Mouse (Mus musculus): ENCODE results near the gene Gm21954. TPM values are rescaled to one million over a fixed set of nuclear protein-coding genes. Genes with fewer than 3 reads are reported as not detected.

Gene Gm21954
- not detected in 2 replicates for polyA plus RNA-seq (2012; rRNA removed)

GRCm38 (mm10) chr3:55472110-55472509 is at the start of gene Gm21954:
TSS of gene Gm21954 (minus strand) at chr3:55472210.
- DNase-seq (ENCODE audit: low spot score): no peak

DNA sequence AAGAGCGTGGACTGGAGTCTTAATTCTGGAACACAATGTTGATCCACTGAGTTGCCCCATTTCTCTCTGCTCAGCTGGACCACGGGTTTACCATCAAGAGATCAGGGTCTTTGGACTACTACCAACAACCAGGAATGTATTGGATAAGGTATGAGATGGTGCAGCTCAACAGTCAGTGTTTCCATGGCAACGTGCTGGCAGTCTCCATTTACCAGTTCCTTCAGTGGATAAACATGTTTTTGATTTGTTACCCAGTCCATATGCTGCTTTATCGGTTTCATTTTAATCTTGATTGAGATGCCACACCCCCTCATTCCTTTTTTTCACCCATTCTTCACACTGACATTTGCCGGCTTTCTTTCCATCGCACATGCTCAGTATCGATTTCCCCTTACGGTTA is 49.8 kb upstream of the Gm21954 start:
- no peak for DNase-seq (ENCODE audit: low spot score)

DNA sequence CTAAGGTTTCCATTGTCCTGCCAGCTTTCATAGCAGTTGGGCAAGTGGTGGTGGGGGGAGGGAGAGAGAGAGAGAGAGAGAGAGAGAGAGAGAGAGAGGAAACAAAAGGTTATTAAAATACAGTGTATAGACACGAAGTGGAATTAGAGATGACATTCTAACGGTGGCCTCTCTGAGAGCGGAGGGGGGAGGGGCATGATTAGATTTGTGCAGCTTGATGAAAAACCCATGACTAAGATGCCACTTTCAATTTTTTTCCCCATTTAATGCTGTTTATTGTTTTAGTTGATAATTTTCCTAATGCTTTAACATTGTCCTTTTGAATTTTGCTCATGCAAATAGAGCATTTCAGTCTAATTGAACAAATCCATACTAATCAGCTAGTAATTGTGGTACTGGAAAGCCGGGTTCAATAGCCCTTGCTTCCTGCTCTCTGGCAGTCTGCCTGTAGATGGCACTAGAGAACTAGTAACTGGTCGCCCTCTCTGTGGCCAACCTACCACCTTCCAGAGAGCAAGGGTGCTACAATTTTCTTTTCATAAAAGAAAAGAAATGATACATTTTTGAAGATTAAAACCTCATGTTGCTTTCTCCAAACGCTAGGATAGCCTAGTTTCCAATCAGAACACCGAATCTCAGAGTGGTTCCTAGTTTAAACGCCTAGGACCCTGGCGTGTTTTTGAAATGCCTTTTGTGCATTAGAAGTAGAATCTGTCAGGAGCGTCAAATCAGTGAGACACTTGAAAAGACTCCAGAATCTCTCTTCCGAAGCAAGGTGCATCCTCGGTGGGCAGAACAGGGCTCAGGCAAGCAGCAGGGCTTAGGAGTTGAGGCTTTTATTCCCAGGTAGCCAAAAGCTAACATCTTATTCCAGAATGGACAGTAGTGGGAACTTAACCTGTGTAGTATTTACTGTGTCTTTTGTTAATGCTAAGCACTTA is 48.5 kb upstream of the Gm21954 start:
- DNase-seq (ENCODE audit: low spot score): no peak

DNA sequence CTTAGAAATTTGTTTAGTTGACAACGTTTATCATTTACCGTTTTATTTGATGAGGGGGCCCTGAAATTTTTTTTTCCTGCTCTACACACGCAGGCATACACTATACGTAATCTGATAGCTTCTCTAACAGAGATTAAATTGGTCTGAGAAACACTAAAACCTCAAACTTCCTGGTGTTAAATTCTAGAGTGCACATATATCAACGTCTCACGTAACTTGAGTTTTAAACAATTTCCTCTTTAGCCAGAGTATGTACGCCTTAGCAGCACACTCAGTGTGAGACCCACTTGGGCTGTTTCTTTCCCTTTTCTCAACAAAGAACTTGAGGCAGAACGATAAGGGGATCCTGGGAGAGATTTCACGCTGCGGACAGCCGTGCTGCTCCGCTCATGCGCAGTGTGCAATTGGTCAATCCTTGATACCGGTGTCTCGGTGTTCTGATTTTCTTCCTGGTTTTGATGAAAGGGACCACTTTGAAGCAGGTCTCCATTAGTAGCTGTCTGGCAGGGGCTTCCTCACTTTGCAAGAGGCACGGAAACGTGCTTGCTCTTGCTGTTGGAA is 45.5 kb upstream of the Gm21954 start:
- DNase-seq (ENCODE audit: low spot score): no peak

- no peak for DNase-seq (ENCODE audit: low spot score)
These were observed 44.0 kb upstream of the Gm21954 start for GRCm38 (mm10) chr3:55515966-55516365.

GRCm38 (mm10) chr3:55511658-55512057 is 39.6 kb upstream of the Gm21954 start:
- DNase-seq (ENCODE audit: low spot score): no peak

DNA sequence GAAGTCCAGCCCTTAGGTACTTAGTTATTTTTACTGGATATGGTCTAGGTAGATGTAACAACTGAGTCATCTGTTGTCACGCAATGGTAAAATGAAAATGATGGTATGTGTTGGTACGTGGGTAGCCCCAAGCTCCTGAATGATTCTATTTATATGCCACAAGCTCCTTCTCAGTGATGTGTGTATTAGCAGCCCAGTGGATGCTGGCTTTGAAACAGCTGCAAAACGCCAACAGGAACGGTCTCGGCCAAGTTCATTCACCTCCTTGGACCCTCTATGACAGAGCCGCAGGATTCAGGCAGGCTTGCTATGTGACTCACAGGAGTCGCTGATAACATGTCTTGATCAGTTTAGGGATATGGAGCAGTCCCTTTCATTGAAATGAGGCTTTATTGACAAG is 38.2 kb upstream of the Gm21954 start:
- no peak for DNase-seq (ENCODE audit: low spot score)

DNA sequence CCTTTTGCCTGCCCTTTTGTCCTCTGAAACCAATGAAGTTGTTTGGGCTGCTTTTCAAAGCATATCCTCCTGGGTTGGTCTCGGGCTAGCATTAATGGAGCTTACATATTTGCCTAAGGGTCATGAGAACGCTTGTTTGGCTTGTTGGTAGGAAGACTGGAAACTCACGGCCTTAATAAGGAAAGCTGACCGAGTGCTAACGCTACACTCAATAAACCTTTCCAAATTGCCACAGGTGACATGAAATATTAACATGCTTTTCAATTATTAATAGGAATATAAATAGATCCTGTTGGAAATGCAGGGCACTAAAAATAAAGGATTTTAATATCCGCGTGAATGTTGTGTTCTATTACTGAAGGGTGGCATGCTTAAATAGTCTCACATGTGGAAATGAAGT is 27.3 kb upstream of the Gm21954 start:
- DNase-seq (ENCODE audit: low spot score): no peak

DNA sequence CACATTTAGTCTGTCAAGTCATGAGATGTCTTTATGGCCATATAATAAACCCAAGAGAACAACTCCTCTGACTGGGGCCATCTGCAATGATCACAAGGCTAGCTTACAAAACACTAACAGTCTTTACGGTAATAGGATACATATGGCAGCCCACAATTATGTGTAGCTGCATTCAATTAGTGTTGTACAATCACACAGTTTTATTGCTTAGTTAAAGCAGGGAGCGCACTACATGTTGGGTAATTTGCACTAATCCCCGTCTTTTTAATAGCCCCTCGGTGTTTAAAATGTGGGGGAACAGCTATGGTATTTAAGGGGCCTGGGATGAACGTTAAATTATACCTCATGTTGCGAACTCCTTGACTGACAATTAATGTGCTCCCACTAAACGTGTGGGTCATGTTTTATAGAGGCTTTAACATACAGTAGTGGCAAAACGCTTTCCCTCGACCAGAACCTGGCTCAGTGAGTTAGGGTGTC is 24.5 kb upstream of the Gm21954 start:
- no peak for DNase-seq (ENCODE audit: low spot score)

DNA sequence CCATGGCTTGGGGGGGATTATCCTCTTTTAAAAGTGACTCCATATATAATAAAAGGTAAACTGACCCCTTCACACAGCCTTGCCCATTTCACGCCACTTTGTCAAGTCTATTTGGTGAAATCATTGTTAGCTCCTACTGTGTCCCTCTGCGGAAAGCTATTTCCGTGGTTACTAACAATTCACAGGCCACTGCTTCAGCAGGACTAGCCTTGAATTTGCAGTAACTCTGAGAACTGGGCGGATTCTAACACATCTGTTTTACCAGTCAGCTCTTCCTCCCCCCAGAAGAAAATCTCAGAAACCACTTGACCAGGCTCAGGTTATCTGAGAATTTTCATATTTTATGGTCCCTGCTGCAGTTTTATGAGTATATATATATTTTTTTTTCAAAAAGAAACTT is 23.9 kb upstream of the Gm21954 start:
- no peak for DNase-seq (ENCODE audit: low spot score)

GRCm38 (mm10) chr3:55495231-55495630 is 23.2 kb upstream of the Gm21954 start:
- no peak for DNase-seq (ENCODE audit: low spot score)

DNA sequence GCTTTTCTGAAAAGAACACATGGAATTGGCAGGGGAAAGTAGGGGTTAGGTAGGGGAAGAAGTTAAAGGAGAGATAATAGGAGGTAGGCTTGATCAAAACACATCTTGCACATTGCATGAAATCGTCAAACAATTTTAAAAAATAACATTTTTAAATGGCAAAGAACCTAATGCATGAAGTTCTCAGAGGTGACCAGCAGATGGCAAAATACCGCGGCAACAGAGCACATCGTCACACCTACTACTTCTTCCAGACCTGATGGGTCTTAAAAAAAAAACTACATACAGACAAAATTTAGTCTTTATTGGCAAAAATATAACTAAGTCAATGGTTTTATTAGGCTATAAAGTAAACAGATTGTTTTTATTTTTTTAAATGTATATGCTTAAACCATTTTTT is 22.3 kb upstream of the Gm21954 start:
- DNase-seq (ENCODE audit: low spot score): no peak

GRCm38 (mm10) chr3:55492021-55492420 is 20.0 kb upstream of the Gm21954 start:
- DNase-seq (ENCODE audit: low spot score): no peak

DNA sequence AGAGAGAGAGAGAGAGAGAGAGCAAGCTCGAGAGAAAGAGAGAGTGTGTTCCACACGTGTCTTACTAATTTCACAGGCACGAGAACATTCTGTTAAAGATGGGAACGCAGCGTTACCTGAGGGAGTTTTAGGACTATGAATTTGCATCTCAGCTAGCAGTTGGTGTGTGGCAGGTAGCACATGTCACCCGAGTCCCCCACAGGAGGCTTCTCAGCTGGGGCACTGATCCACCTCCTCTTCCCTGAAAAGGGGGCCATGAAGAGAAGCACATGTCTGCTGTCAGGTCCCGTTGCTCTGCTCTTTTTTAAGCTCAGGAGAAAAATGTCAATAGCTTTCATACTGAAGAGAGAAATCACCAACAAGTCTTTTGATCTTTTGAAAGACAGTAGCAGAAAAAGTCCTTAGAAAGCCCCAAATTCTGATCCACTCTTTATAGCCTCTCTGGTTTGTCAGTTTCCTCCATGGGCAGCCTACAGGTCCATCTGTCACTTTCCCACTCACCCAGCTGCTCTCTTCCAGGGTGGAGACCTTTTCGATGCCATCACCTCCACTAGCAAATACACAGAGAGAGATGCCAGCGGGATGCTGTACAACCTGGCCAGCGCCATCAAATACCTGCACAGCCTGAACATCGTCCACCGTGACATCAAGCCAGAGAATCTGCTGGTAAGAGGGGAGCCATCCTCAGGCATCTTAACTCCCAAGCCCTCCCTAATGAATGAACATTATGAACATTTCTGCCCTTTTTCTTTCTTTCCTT is 17.4 kb upstream of the Gm21954 start:
- DNase-seq (ENCODE audit: low spot score): no peak

DNA sequence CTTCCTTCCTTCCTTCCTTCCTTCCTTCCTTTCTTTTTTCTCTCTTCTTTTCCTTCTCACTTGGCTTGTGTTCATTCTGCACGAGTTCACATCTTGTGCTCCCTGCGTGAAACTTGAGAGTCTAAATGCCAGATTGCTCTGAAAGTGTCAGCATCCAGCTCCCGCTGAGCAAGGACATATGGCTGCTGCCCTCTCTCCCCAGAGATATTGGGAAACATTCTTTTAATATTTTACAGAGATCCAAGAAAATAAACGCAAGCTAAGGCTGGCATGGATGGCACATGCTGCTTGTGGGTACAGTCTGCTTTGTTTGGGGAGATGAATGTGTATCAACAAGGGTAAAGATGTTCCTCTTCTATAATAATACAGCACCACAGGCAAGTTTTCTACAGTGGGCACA is 11.3 kb upstream of the Gm21954 start:
- no peak for DNase-seq (ENCODE audit: low spot score)

DNA sequence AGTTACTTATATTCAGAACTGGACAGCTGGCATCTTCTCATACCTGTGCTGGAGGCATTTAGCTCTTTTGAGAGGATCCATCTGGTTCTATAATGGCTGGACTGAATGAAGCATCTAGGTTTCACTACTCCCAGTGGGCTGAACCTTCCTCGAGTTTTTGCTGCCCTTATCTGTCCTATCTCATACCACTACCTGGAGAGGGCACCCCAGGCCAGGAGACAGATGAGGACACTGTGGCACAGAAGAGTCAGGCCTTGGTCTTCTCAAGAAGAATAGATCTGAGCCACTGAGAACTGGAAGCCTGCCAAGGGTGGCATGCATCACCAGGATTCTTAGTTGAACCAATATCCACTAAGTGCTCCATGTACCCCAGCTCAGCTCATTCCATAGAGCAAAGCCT is 9.1 kb upstream of the Gm21954 start:
- no peak for DNase-seq (ENCODE audit: low spot score)

- DNase-seq (ENCODE audit: low spot score): no peak
These were observed 7.3 kb upstream of the Gm21954 start for GRCm38 (mm10) chr3:55479306-55479705.

DNA sequence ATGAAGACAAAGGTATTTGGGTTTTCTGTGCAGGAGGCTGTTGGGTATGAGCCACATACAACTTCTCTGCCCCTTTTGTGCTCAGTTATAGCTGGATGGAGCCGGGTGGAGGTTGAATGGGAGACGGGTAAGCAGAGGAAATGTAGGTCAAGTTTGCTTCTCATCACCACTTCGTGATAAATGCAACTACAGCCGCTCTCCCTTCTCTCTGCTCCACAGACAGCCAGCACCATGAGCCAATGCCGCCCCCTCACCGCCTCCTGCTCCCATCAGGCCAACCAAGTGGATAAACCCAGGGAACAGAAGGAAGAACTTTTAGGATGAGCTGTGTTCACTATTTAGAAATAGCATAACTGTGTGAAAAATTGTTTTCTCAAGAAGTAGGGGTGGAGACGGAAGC is 4.7 kb upstream of the Gm21954 start:
- DNase-seq (ENCODE audit: low spot score): no peak

- no peak for DNase-seq (ENCODE audit: low spot score)
These were observed 1.1 kb upstream of the Gm21954 start for GRCm38 (mm10) chr3:55473146-55473545.

- DNase-seq (ENCODE audit: low spot score): no peak
These were observed 5.7 kb downstream of the Gm21954 start for GRCm38 (mm10) chr3:55466348-55466747.

- DNase-seq (ENCODE audit: low spot score): no peak
These were observed 6.2 kb downstream of the Gm21954 start for GRCm38 (mm10) chr3:55465785-55466184.

- DNase-seq (ENCODE audit: low spot score): no peak
These were observed 7.8 kb downstream of the Gm21954 start for GRCm38 (mm10) chr3:55464226-55464625.
